Mouse (Mus musculus) frontal cortex, postnatal 25 days (tissue): ENCODE data around the gene Mipol1.

Experiments used
- DNase-seq, 2 experiments: peaks; one replicate each; pipeline ENCODE4 v3.0.0; 2022; ENCODE audit warnings: low spot score in 2 of 2

The Mipol1 gene

DNA sequence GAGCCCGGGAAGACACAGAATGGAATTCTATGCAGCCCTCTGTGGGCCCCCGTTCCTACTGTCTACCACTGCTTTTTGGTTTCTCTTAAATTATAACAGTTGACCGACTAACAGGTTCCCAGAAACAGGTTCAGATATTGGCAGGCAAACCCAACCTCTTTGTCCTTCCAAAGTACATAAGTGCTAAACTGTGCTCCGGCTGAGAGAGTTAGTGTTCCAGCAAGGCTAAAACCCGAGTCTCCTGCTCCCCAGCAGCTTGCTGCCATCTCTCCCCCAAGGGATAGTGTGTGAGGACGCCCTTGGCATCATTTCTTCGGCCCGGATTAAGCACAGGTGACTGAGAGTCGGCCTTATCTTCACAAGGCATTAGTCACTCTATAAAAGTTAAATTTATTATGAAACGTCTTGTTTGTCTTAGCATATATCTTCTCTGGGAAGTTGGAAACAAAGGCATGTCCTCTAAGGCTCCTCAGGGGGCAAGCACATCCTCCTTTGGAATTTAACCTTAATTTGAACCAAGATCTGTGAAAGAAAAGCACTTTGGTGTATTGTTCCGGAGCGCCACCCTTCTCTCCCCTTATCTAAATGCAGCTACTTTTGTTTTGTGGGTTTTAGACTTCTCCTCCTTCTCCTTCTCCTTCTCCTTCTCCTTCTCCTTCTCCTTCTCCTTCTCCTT lies 285.6 kb downstream of the Mipol1 start:
- DNase-seq = no peak

DNA sequence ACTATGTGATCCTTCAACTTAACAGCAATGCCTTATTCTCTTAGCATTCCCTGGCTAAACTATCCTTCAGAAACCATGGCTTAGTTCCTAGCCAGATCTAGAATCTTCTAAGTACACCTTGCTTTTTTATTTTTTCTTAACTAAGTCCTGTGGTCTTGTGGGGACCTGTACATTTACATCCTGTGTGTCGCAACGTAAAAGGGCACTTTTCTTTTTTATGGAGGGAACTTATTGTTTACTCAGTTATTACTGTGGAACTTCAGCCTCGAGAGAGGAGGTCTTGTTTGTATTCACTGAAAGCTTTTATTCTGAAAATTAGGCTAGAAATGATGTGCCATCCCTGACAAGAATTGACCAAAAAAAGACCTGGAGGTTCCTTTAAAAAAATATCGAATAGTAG lies 298.1 kb downstream of the Mipol1 start:
- DNase-seq = no peak

DNA sequence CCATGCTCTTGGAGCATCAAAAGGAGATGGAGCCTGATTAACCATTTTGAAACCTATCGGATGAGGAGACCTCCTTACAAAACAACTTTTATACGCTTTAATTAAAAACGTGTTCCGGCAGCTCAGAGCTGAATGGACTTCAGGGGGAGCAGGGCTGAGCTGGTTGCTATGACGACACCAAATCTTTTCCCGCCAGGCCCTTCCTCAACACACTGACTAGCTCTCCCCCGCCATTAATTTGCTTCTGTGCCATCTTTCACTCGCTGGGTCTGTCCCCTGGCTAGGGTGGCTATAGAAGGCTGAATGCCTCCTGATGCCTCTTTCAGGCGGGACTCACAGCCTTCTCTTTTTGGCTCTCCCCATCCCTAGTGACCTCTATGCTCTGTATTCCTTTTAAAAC lies 300.2 kb downstream of the Mipol1 start:
- DNase-seq = no peak

DNA sequence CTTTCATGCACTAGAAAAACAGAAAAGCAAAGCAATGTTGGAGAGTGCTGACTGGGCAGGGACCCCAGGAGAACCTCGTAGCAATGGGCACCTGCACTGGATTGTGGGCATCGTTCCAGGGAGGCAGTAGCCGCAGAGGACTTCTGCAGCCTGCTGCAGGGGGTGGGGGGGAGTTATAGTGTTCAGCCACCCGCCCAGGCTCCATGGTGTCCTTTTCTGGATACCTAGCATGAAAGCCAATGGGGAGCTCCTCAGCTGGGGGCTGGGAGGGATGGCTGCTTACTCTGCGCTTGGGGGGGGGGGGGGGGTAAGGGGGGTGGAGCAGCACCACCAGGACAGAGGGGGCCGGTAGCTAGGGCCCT lies 304.3 kb downstream of the Mipol1 start:
- DNase-seq = no peak

DNA sequence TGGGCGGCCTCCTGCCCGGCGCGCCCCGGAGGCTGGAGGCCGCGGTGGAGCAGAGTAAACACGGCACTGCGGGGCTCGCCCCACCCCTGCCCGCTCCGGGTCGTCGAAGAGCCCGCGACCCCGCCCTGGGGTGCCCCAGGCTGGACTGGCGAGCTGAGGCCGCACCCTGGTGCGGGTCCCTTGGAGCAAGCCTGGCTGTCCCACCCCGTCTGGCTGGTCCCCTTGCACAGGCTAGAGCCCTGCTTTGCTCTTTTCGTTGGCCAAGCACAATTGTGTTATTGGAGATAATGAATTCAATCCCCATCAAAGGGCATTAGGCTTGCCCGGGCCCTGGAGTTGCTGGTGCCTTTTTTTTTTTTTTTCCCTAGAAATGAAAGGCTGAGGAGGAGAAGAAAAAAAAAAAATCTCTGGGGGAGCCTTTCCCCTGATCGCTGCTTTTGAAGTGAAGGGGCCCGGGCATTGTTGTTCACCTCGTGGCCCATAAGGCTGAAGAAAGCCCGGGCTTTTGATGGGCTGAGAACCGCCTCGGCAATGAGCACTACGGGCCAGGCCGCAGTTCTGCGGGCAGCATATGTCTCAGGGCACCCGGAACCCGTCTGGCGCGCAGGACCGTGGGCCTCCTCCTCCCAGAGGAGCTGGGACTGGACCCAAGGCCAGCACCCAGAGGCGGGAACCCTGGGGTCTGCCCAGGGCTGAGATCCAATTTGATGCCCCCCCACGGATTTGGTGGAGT lies 304.8 kb downstream of the Mipol1 start:
- no peak for DNase-seq

DNA sequence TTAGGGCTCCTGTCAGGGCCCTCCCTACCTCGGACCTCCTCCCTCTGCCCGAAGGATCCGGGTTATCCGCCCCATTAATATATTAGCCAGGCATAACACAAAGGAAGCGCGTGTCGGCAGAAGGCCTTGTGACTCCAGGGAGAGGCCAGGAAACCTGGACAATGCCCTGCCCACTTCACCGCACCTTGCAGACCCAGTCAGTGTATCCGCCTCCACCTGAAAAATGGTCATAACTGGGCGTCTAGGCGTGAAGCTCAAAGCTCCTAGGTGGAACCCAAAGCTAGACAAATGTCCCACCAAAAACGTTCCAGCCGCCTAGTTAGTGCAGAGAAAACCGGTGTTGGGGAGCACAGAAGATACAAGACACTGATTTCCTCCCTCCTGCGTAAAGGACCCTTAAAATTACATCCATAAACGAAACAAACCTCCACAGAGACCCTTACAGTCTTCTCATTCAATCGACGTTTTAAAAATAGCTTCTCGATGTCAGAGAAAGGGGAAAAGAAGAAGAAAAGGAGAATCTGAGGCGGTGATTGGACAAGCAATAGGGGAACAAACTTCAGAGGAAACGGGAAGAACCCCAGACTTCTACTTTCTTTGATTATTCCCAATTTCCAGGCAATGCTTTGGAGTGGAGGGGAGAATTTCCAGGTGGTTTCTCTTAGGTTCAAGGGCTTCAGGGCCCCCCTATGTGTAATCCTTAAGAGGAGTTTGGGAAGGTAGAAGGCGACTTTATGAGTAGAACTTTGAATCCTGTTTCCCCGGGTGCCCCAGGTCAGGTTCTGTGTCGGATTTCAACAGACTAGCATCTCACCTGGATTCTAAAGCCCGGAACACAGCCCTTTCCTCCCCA lies 306.1 kb downstream of the Mipol1 start:
- no peak for DNase-seq

DNA sequence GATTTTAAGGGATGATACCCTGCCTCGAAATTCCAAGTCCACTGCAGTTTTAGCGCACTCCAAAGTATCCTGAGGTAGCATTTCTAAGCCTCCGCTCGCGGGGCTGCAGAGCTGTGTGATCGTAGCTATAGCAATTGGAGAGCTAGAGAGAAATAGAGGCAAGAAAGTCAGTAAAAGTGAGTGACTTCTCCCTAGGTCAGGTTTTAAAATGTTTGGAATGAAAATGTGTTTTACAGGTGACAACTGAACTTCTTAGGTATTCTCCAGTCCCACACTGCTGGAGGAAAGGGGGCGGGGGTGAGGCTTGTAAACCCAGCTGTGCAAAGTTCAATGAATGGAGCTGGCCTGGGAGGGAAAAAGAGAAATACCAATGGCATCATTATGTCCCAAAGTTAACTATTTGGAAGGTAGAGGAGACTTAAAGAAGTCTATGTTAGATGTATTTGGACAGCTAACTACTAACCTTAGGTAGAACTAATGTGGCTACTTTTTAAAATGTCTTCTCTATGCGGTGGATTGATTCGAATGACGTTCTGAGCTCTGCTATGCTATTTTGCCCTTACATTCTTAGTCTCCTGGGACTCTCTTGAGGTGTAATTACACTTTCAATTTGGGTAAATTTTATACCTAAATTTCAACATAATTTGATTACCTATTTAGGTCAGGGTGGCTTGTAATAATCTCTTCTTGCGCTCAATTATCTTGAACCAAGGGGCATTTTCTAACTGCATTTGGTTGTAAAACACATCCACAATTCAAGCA lies 306.9 kb downstream of the Mipol1 start:
- no peak for DNase-seq

DNA sequence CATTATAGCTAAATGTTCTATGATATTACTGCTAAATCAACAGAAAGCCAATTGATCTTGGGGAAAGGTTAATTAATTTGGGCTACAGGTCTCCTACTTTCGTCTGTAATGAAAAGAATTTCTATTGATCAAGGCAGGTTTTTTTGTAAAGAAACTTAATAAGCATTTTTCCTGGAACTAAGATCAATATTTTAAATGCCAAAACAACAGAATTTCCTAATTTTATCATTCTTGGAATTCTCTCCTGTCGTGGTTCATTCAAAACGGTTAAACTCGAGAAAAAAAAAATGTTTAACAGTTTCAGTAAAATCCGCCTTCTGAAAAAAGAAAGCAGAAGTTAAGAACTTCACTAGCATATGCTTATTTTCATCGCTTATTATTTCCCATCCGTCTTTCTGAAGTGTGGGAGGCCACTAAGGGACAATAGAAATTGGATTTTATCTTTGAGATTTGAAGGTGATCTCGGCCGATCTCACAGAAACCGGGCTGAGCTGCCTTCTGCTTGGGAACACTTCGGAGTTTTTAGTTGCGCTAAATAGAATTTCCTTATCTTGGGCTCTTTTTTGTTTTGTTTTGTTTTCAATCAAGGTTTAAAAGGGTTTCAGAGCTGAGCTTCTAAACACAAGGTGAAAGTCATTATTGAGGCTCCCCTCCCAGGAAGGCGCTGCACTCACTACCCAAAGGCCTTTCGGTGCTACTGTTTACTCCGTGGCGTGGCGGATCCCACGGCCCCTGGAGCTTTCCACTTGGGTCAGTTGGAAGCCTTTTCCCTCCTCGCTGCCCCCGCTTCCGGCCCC lies 307.8 kb downstream of the Mipol1 start:
- DNase-seq = no peak

DNA sequence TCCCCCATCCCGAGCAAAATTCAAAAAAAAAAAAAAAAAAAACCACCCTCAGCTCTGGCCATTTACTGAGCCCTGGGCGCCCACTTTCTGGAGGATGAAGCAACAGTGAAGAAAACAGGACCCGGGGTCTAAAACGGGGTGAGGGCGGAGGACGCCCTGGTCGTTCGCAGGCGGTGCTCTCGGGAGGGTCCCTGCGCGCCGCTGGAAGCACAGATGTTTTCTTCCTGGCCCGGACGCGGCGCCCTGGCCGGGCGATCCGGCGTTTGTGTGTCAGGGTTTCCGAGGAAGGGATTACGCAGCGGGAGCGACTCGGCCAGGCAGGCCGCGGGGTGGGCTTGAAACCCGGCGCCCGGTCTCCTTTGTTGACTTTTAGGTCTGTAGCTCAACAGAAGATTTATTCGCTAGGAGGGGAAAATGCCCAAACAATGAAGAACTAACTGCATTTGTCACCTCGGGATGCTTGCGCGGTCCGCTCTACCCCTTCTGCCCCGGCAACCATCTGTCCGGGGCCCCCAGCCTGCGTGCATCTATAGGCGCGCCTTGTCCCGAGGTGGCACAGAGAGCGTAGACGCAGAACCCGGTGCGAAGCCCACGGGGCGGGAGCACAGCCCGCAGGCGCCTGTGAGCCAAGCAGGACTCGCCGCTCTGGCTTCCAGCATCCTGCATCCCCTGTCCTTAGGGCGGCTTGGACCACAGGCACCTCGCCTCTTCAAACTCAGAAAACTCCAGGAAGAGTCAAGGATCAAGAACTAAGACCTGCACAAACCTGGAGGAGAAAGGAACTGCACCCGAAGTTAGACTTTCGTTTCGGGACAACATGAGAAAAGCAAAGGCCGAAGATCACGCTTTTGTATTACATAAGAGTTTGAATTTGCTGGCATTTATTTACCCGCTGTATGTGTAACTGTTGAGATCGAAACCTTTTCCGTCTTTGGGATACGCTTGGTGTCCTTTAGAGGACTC lies 308.6 kb downstream of the Mipol1 start:
- DNase-seq = peak in 1 of 2 experiments; percentile 17

DNA sequence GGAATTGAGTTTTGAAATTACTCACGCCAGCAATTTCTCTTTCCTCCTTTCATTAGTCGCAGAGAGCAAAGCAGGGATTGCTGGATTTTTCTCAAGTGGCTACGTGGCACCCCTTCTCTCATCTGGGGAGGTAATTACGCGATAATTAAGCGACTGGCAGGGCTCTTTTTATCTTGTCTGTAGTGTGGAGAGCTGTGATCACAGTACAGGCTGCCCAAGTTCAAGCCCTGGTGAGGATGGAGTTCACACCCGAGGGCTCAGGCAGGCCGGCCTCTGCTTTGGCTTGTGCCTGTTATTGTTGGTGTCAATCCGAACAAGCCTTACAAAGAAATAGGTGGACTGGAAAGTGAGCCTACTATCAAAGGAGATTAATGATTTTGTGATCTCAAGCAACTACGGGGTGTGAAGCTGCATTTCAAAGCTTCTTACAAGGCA lies 309.3 kb downstream of the Mipol1 start:
- DNase-seq = peak in 1 of 2 experiments; percentile 10

DNA sequence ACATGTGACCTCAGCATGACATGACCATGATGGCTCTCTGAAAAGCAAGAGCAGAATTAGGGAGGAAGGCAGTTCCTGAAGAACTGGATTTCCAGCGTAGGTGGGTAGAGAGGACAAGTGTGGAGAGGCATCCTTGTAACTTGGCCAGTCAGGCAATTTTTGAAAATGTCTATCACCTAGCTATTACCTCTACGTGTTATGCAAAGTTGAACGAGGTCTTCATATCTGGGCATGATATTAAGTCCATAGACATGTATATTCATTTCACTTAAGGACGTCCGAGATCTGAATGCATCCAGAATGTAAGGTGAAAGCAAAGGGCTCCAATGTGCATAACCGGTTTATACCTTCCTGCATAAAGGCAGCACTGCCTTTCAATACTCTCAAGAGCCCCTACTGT lies 310.9 kb downstream of the Mipol1 start:
- no peak for DNase-seq

DNA sequence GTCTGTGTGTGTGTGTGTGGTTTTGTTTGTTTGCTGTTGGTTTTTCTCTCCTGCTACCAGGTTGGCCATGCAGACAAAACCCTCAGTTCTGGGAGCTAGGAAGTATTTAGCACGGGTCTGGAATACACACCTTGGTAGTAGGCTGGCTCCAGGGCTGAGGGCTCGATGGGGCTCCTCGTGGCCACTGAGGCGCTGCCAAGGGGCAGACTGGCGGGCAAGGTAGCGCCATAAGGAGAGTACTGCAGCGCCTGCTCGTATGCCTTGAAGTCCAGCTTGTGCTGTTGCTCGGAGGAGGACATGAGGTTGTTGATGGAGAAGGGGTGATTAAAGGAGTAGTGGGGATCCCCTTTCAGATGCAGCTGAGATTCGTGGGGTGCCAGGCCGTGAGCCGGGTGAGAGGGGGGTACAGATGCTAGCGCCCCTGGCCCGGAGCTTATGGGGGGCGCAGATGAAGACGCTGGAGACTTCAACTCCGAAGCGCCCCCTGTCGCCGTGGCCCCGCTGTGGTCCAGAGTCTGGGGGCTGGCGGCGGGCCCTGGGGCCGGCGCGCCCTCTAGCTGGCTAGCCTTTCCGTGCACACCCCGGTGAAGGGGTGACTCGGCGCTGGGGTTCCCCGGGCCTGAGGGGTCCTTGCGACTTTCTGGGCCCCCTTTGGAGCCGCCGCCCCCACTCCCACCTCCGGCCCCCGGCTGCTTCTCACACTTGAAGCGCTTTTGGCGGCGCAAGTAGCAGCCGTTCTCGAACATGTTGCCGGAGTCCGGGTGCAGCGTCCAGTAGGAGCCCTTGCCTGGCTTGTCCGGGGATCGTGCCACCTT lies 311.9 kb downstream of the Mipol1 start:
- no peak for DNase-seq

DNA sequence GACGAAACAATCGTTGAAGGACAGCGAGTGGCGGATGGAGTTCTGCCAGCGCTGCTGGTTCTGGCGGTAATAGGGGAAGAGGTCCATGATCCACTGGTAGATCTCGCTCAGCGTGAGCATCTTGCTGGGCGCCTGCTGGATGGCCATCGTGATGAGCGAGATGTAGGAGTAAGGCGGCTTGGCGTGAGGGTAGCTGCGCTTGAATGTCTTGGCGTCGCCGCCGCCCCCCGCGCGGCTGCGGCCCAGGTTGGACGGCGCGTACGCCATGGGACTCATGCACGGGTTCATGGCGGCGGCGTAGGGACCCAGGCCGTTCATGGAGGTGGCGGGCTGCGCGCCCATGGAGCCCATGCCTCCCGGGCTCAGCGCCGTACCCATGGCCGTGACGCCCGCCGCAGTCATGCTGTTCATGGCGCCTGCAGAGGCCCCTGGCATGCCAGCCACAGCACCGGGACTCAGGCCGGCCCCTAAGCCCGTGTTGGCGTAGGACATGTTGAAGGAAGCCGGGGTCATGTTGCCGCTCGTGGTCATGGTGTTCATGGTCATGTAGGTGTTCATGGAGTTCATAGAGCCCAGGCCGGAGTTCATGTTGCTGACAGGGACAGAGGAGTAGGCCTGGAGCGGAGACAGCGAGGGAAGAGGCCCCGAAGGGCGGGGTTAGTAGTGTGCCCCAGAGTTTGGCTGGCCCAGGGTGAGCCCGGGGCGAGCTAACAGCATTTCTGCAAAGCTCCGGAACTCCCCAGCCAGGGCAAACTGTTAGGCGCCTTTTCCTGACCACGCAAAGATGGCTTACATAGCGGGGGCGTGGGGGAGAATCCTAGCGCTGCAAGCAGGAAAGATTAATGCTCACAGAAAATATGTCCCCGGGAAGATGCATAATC lies 312.8 kb downstream of the Mipol1 start:
- DNase-seq = no peak

DNA sequence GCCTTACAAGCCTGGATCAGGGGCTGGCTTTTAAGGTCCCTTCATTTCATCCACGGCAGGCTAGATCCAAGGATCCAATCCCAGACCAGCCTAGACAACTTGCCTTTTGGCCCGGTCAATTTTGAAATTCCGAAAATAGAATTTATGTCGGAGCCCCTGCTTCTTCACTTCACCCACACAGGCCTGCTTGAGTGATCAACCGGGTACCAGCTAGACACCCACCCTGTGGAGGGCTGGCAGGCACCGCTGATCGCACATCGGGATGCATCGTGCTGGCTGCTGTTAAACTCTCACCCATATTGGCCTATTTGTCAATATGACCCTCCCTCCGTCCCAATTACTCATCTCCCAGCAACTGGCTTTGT lies 313.4 kb downstream of the Mipol1 start:
- DNase-seq = no peak

DNA sequence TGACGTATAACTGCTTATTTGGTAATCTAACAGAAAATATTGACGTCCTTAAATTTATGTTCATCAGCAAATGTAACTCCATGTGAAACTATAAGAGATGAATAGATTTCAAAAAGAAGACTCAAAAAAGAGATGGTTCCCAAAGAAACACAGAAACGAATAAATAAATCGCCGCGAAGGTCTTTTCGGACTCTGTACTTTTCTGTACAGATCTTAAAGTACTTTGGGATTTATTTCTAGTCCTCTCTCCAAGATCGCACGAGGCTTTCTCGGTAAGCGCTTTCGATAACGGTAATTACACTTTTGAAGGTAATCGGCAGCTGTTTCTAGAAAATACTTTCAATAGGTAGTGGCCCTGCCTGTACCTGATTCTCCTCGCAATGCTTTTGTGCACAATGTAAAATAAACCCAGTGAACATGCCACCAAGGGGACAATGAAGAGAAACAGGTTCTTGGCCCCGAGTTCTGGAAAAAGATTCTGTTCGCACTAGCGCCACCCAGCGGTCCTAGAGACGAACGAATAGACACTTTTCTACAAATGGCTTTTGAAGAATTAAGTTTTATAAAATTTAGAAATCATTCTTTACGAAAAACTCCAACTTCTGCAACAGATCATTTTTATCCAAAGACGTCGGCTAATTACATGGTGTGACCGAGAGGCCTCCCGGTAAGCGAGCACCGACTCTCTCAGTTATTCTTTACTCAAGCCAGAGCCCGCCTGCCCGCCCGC lies 314.6 kb downstream of the Mipol1 start:
- DNase-seq = peak in 1 of 2 experiments; percentile 31

DNA sequence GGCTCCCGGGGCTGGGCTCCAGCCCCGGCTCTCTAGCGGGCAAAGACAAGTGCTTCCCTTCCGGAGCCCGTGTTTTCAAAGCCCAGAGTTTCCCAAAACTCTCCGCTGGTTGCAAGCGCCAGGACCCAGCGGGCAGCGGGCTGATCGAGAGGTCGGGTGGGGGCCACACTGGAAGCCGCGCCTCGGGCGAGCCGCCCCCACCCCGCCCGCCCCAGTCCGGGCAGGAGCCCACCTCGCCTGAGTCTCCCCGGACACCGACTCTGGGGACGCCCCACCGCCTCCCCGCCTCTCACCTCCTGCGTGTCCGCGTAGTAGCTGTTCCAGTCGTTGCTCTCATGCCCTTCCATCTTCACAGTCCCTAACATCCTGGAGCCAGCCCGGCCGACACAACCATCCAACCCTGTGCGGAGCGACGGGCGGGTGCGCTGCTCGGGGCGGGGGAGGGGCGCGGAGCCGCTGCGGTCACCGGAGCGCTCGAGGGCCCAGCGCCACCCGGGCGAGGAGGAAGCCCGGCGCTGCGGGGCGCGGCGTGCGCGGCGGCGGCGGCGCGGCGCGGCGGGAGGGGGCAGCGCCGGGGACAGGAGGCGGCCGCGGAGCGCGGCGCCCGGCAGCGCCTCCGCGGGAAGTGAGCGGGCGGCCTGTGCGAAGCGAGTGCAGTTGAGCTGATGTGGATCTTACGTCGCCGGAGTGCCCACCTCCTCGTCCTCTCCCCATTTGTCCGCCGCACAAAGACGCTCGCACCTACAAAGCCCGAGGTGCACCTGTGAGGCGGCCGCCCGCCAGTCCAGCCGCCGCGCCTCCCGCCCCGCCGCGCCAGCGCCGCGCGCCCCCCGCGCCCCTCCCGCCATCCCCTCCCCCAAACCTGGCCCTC lies 315.4 kb downstream of the Mipol1 start:
- DNase-seq = no peak
